Mouse (Mus musculus) hindbrain, postnatal 0 days (tissue): ENCODE data around the gene Lcorl. TPM values are rescaled to one million over a fixed set of nuclear protein-coding genes. Genes with fewer than 3 reads are reported as not detected.
A peak's percentile ranks its signal among the peaks of the same experiment; 100 is the strongest.
"Not testable (repeated sequence)": the region's sequence is repeated elsewhere in the genome, so short reads cannot be mapped to it uniquely, and the experiment has no call there.

Experiments used
- ATAC-seq: fragments of 200-750 bp; cut with Nextera tagmentation; 2 replicates; pipeline ENCODE4 v1.8.0; 2017; ENCODE audit warnings: mild to moderate bottlenecking, moderate TSS enrichment, moderate library complexity
- DNase-seq: peaks from one replicate; pipeline ENCODE4 v3.0.0-alpha.2; 2015; ENCODE audit warnings: low spot score
- H3K27ac ChIP-seq: fragments of 300-500 bp; sonication (generic); 2 replicates; pipeline ENCODE4 v1.5.1; 2014; ENCODE audit warnings: mild to moderate bottlenecking
- H3K27me3 ChIP-seq: fragments of 300-500 bp; sonication (generic); 2 replicates; pipeline ENCODE4 v1.6.1; 2014; ENCODE audit warnings: low read length, mixed read lengths; ENCODE audit not compliant: insufficient read depth
- H3K36me3 ChIP-seq: fragments of 300-500 bp; sonication (generic); 2 replicates; pipeline ENCODE4 v1.6.1; 2014; ENCODE audit warnings: low read length, mixed read lengths; ENCODE audit not compliant: insufficient read depth
- H3K4me1 ChIP-seq: fragments of 300-500 bp; sonication (generic); 2 replicates; pipeline ENCODE4 v1.6.1; 2014; ENCODE audit warnings: antibody characterized with exemption, low read length, mixed read lengths; ENCODE audit not compliant: insufficient read depth
- H3K4me2 ChIP-seq: fragments of 300-500 bp; sonication (generic); 2 replicates; pipeline ENCODE4 v1.6.1; 2014; ENCODE audit warnings: low read depth, mild to moderate bottlenecking, low read length, moderate library complexity, mixed read lengths
- H3K4me3 ChIP-seq: fragments of 300-500 bp; sonication (generic); 2 replicates; pipeline ENCODE4 v1.5.1; 2014; ENCODE audit warnings: low read length
- H3K9ac ChIP-seq: fragments of 300-500 bp; sonication (generic); replicated peaks from 2 replicates; pipeline ENCODE4 v1.6.1; 2014; ENCODE audit warnings: mild to moderate bottlenecking, low read length, moderate library complexity, mixed read lengths
- H3K9me3 ChIP-seq: fragments of 300-500 bp; sonication (generic); 2 replicates; pipeline ENCODE4 v1.6.1; 2016; ENCODE audit warnings: low read length, mixed read lengths
- CTCF ChIP-seq: IDR thresholded peaks from 2 replicates; pipeline ENCODE4 v1.5.1; 2016; ENCODE audit warnings: antibody characterized with exemption, control low read depth, low read depth
- WGBS: fragments of 180-500 bp; shearing (Covaris S2); extraction: QIAGEN DNeasy Blood & Tissue Kit; methylation state at CpG from one replicate; pipeline ENCODE4 v1.1.7; 2014; 5-methylcytosine and 5-hydroxymethylcytosine counted together
- polyA plus RNA-seq: library from polyadenylated mRNA; unstranded; fragments of >200 nt; fragmentation: Nextera tagmentation; extraction: Ambion mirVana; gene quantifications from 2 replicates; pipeline ENCODE4 v1.2.1, GENCODE M21; 2015
- total RNA-seq: library from RNA; depleted of rRNA; stranded (reverse); fragments of >200 nt; gene quantifications from 2 replicates; pipeline ENCODE4 v1.2.3, GENCODE M21; 2014; rRNA removed

The Lcorl gene
- total and polyA plus RNA-seq, 2 experiments from 2014 or later, result 34.2 to 45.0 TPM

DNA sequence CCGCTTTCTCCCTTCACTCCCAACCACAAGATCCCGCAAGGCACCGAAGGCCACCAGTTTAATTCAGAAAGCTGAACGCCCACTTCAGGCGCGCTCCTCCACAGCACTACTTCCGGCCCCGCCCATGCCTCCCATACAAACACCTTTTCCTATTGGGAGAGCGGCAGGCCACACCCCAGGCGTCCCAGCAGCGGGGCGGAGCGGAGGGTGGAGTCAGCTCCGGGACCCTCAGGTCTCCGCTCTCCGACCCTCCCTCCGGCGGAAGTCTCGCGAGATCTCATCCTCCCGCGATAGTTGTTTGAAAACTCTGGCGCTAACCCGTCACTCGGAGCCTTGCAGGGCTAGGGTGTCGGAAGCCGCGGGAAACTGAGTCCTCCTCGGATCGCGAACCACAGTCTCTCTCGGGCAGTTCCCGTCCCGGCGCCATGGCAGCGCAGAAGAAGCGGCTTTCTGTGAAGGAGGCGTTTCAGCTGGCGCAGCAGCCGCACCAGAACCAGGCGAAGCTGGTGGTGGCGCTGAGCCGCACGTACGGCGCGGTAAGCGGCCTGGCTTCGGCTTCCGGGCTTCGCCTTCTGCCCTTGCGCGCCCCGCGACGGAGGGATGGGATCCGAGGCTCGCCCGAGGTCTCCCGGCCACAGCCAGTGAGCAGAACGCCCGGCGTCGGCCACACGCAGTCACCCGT is 187.7 kb downstream of the Lcorl start, which contains the start of gene Ncapg:
Ncapg (plus strand) TSS at position 322 of the 682 bp plus-strand sequence.
- Histone ChIP-seq H3K9ac (peak within 1 kb of the TSS; percentile 64), H3K36me3 (no peaks in the 10 kb centered on the region), H3K4me1 (peaks cover 4% of the 10 kb centered on the region; the same call in 1 of the 2 replicates), H3K4me2 (peak within 1 kb of the TSS; percentile 98), H3K27me3 (no peaks in the 10 kb centered on the region), H3K4me3 (peak within 1 kb of the TSS; percentile 69), H3K9me3 (no peaks in the 10 kb centered on the region), H3K27ac (peak within 1 kb of the TSS; percentile 71; the same call in 1 of the 2 replicates)
- ATAC-seq (peak; percentile 100), DNase-seq (peak; percentile 98)
- TF ChIP-seq CTCF, result no peak; the same call in 1 of the 2 replicates
- WGBS, result under 1% methylated on average over 66 of the region's 66 CpGs

DNA sequence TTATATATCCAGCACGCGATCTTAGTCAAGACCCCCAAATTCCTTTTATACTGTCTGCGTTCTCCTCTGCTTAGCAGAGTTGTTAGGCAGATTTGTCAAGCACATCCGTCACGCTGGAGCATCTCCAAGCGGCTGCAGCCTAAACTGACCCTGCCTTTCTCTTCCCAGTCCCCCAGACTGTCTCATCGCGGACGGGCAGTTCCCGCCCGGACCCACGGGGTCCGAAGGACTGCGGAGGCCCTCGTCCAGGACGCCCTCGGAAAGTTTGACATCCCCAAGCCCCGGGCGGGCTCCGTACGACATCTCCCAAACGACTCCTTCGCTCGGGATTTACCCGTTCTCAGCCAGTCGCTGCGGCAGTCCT is 188.2 kb downstream of the Lcorl start:
- no peak; the same call in 1 of the 2 replicates for TF ChIP-seq CTCF
- Histone ChIP-seq H3K9ac (peak overlapping the region; percentile 64), H3K27me3 (no peaks in the 10 kb centered on the region), H3K4me3 (peak overlapping the region; percentile 69), H3K4me1 (peaks cover 4% of the 10 kb centered on the region; the same call in 1 of the 2 replicates), H3K27ac (peak overlapping the region; percentile 71; the same call in 1 of the 2 replicates), H3K9me3 (no peaks in the 10 kb centered on the region), H3K4me2 (peak overlapping the region; percentile 98), H3K36me3 (no peaks in the 10 kb centered on the region)
- ATAC-seq, result peak; percentile 80
- DNase-seq, result peak; percentile 32
- under 1% methylated on average over 27 of the region's 27 CpGs for WGBS

GRCm38 (mm10) chr5:45668831-45669230 is 188.6 kb downstream of the Lcorl start:
- Histone ChIP-seq H3K4me1 (peaks cover 4% of the 10 kb centered on the region; the same call in 1 of the 2 replicates), H3K4me3 (peak overlapping the region; percentile 69), H3K36me3 (no peaks in the 10 kb centered on the region), H3K9me3 (no peaks in the 10 kb centered on the region), H3K4me2 (peak overlapping the region; percentile 98), H3K27me3 (no peaks in the 10 kb centered on the region), H3K27ac (peak overlapping the region; percentile 71; the same call in 1 of the 2 replicates), H3K9ac (peak overlapping the region; percentile 64)
- WGBS, result 1% methylated on average over 3 of the region's 3 CpGs
- peak; percentile 8 for DNase-seq
- no peak for ATAC-seq
- TF ChIP-seq CTCF, result no peak

DNA sequence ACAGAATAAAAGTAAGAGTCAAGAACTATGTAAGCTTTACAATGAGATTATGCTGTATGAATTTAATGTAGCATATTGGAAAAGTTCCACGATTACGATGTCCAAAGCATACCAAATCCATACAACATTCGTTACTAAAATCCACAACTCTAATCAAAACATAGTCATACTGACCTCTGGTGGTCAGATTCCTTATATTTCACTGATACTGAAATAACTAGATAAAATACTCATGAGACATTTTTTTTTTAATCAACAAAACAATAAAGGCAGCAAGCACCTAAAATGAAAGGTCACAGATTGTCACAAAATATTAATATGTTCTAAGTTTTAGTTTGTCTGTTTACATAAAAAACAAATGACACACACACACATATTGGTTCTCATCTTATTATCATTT is 189.1 kb downstream of the Lcorl start:
- H3K9me3 ChIP-seq, result no peaks in the 10 kb centered on the region
- H3K4me2 ChIP-seq, result peak overlapping the region; percentile 98
- peaks cover 4% of the 10 kb centered on the region; the same call in 1 of the 2 replicates for H3K4me1 ChIP-seq
- no peaks in the 10 kb centered on the region for H3K27me3 ChIP-seq
- ATAC-seq (no peak), DNase-seq (peak; percentile 86)
- H3K9ac ChIP-seq, result no peak overlapping the region
- WGBS, result 9% methylated on average over 3 of the region's 3 CpGs
- H3K27ac ChIP-seq, result no peak overlapping the region
- H3K36me3 ChIP-seq, result no peaks in the 10 kb centered on the region
- TF ChIP-seq CTCF, result peak; percentile 63
- peak overlapping the region; percentile 69; the same call in 1 of the 2 replicates for H3K4me3 ChIP-seq

DNA sequence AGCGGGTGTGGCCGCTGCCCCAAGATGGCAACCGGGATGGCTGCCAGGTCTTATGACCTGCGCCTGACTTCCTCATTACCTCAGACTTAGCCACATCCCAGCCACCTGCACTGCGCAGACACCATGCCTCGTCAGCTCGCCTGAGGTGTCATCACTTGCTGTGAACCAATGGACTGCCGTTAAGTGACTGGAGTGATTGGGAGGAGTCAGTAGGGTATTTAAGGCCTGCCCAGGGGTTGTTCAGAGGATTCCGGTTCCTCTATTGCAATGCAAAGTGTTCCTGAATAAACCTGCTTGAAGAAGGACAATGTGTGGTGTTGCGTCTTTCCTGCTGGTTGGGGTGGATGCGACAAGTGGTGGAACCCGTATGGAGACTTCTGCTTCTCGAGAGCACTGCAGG is 199.0 kb downstream of the Lcorl start:
- not testable (repeated sequence) for H3K4me1 ChIP-seq, H3K9ac ChIP-seq, ATAC-seq, H3K4me3 ChIP-seq, H3K27me3 ChIP-seq, H3K36me3 ChIP-seq, H3K4me2 ChIP-seq, H3K27ac ChIP-seq, H3K9me3 ChIP-seq, DNase-seq
- WGBS, result 96% methylated on average over 13 of the region's 13 CpGs

DNA sequence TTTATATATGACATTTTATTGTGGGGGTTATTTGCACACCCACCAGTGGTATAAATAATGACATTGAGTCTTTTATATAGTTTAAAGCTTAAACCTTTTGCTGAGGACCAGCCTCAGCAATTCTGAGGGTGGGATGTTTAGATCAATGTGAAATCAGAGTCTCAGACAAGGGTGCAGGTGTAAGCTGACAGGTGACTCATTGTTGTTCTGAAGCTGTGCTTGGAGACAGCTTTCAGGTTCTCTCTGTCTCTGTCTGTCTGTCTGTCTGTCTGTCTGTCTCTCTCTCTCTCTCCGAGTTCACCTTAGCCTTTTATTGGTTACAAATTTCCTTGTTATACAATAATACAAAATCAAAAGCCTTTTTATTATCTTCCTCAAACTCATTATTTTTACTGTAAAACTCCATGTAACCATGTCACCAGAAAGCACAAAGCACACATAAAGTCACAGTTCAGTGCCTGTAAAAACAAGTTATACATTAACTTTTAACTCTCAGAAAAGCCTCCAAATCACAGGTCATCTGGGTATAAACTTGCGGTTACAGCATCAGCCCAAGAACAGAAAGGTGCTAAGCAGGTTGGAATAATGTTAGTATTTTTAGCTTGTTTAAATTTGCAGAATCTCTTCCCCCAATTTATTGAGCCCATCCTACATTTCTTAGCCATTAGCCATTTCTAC is 206.2 kb downstream of the Lcorl start:
- Histone ChIP-seq H3K9ac (no peak overlapping the region), H3K4me1 (no peaks in the 10 kb centered on the region), H3K27me3 (no peaks in the 10 kb centered on the region), H3K27ac (no peak overlapping the region), H3K36me3 (no peaks in the 10 kb centered on the region), H3K4me3 (no peak overlapping the region), H3K4me2 (no peak overlapping the region), H3K9me3 (no peaks in the 10 kb centered on the region)
- no peak for ATAC-seq
- no peak for DNase-seq
- no peak for TF ChIP-seq CTCF
- 92% methylated on average over 2 of the region's 2 CpGs for WGBS

Other genes starting within 250 kb of the Lcorl start
- gene Fam184b, start 218.0 kb downstream of the Lcorl start, total RNA-seq, result 15.1 and 16.2 TPM in 2 replicates
- gene Fam184b, start 218.0 kb downstream of the Lcorl start, polyA plus RNA-seq, result 14.8 and 15.3 TPM in 2 replicates
- 4.3 and 6.5 TPM in 2 replicates for gene Ncapg, start 187.7 kb downstream of the Lcorl start, total RNA-seq
- 6.4 and 7.8 TPM in 2 replicates for gene Ncapg, start 187.7 kb downstream of the Lcorl start, polyA plus RNA-seq